Mouse (Mus musculus) T-helper 17 cell (primary cell): ENCODE measurements at regions not wholly inside any gene's neighbourhood (a gene's known extent, or its start where the extent isn't known, plus 50 kb on each side); places are given as distances from the start of the nearest gene placed in this dataset.
"Not testable (repeated sequence)": the region's sequence is repeated elsewhere in the genome, so short reads cannot be mapped to it uniquely, and the experiment has no call there.

ENCODE experiments used
- in situ Hi-C, 2 experiments: fragments of 300-600 bp; cut with MboI, MseI; formaldehyde crosslinking; loops; 1 replicate in 1 of 2; 2 replicates in 1 of 2; pipeline ENCODE4 v1.15.1; 2025; ENCODE audit warnings: high pct_unique_total_duplicates in 2 of 2

- in situ Hi-C loops = no loop called here
Observed at GRCm38 (mm10) chr16:73652976-73653690, 758.5 kb downstream of the Robo2 start.

- in situ Hi-C loops = no loop called here
Observed at GRCm38 (mm10) chr16:73647201-73647782, 764.3 kb downstream of the Robo2 start.

- in situ Hi-C loops = no loop called here
Observed at GRCm38 (mm10) chr16:73613017-73613416, 798.6 kb downstream of the Robo2 start.

- in situ Hi-C loops = no loop called here
Observed at GRCm38 (mm10) chr16:73591421-73591820, 820.2 kb downstream of the Robo2 start.

- in situ Hi-C loops = no loop called here
Observed at GRCm38 (mm10) chr16:73561216-73561615, 850.4 kb downstream of the Robo2 start.

- in situ Hi-C loops = no loop called here
Observed at GRCm38 (mm10) chr16:73556940-73557339, 854.7 kb downstream of the Robo2 start.

DNA sequence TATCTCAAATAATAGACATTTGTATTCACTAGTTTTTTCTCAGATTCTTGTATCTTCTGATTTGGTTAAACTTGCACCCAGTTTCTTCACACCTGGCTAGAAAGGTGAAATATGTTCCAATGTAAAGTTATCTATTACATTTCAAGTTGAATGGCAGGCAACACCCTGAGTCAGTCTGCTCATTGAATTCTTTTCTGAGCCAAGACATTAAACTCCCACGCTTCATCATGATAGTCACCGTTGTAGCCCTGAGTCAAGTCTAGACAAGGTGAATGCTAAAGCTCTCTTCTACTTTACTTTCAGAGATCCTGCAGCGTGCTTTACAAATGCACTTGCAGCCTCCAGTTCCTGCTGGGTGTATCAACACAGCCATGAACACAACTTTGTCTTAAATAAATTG, 868.0 kb downstream of the Robo2 start:
- in situ Hi-C loops = no loop called here

DNA sequence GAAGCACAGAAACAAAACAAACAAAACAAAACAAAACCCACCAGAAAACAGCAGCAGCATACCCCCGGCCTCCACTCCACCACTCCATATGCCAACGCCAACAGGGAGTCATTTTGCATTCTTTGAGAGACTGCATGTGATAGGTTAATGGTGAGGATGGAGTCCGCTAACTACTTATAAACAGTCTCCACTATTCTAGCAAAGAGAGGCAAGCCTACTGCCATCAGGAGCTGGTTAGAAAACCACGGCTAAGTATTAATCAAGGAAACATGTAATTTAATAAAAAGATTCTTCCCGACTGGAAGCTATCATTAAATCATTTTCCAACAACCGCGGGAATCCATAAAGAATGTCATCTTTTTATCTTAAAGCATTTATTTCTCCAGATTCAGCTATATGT, 873.6 kb downstream of the Robo2 start:
- in situ Hi-C loops = no loop called here

- in situ Hi-C loops = no loop called here
Observed at GRCm38 (mm10) chr16:73537541-73537940, 874.1 kb downstream of the Robo2 start.

DNA sequence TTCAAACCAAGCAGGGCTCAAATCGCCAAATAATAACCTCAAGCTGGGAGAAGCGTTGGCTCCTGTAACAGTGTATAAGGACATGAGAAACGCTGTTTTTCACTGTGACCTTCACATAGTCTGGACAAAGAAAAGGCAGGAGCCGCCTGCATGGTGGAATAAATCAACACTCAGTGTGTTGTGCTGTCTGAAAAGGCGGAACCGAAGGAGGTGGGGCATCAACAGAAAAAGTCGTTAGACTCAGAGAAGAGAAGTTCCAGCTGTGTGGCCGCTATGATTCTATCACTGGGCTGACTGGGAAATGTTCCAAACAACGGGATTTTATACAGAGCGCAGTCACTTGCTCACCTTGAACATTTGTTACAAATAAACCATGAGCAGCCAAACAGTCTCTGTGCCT, 881.4 kb downstream of the Robo2 start:
- in situ Hi-C loops = no loop called here

- in situ Hi-C loops = not testable (repeated sequence)
Observed at GRCm38 (mm10) chr16:73522931-73523330, 888.7 kb downstream of the Robo2 start.

DNA sequence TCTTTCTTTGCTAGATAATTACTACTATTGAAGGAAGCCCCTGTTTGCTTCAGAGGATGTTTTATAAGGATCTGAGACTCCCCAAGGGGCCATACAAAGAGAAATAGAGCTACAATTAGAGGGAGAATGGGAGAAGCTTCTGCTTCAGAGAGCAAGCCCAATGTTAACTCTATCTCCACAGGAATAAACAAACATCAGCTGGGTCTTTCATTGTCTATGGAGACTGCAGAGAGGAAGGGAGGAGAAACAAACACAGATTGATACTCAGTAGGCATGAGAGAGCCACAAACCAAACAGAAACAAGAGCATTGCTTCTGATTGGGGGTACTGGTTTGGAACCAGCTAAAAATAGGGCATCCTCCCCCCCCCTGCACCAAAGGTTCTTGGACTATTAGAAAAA, 906.9 kb downstream of the Robo2 start:
- in situ Hi-C loops = loop anchor here in 1 of 2 experiments (10.0 kb wide), 1 partner anchor 400 kb away; no protein-coding TSS in a partner anchor

DNA sequence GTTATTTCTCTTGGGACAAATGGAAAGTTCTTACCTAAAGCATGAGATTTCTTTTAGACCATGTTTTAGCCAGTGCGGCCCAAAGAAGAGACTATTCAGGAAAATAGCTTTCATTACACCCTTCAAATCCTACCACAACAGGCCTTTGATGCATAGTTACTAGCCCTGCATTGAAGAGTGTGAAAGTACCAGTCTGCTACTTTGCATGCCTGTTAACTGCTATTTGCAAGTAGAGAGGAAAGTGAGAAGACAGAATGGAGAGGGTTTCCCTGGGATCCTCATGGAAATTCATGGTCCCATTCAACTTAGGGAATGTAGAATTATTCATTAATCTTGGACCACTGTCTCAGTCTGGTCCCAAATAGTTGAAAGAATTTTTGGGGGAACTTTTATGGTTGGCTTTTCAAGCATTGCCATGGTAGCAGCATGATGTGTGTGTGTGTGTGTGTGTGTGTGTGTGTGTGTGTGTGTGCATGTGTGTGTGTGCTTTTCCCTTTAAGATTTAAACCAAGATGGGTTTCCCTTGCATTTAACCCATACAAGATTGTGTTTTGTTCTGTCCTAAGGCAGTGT, 912.9 kb downstream of the Robo2 start:
- in situ Hi-C loops = no loop called here

DNA sequence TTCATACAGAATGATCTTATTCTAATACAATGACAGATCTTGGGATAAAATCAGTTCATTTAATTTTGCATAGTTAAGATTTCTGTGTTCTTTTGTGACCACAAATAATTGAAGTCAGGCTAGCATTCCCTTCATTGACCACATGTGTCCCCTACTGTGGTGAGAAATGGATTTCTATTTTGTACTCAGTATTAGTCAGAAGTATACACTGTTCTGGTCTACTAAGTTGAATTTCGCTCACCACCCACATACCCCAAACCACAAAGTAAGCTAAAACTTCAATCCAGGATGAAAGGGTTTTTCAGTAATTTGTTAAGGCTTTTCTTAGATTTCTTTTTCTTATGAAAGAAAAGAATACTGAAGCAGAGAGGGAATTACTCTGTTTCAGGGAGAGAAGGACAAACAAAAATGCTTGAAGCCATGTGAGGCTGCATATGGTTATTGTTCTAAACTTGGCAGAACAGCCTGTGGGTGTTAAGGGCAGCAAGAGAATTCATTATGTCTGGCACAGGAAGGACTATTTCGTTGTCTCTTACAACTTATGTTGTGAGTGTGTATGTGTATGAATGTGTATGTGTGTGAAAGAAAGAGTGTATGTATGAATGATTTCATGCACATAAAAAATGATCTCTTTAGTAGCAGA, 928.3 kb downstream of the Robo2 start:
- in situ Hi-C loops = no loop called here

GRCm38 (mm10) chr16:73482176-73482575, 929.4 kb downstream of the Robo2 start:
- in situ Hi-C loops = no loop called here

- in situ Hi-C loops = no loop called here
Observed at GRCm38 (mm10) chr16:73473502-73473901, 938.1 kb downstream of the Robo2 start.

GRCm38 (mm10) chr16:73471547-73471946, 940.1 kb downstream of the Robo2 start:
- in situ Hi-C loops = no loop called here

DNA sequence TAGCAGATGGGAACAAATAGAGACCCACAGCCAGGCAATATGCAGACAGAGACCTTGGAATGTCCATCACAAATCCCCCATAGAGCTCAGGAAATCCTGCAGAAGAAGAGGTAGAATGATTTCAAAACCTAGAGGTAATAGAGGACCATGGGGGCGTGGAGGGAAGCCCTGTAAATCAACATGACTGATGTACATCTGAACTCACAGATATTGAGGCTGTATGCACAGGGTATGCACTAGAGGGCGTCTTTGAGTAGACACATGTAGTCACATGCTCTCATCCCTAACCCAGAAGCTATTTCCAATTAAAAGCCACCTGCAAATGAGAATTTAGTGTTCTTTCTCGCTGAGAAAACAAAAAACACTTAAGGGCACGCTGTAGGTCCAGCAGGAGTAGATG, 941.1 kb downstream of the Robo2 start:
- in situ Hi-C loops = no loop called here

- in situ Hi-C loops = no loop called here
Observed at GRCm38 (mm10) chr16:73466296-73466695, 945.3 kb downstream of the Robo2 start.

DNA sequence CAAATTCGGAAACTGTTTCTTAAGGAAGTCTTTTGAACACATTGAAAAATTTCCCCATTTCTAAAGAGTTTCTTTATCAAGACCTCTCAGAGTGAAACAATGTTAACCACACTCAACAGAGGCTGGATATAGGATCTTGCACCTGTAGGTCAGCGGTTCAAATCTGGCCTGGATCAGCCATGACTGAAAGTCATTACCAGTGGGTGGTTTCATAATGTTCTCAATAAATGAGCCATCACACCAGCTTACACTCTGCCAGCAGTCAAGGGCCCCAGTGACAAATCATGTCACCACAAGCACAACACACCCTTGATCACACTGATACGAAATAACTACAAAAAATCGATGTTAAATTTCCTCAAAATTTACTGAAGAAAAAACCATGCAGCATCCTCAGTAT, 949.1 kb downstream of the Robo2 start:
- in situ Hi-C loops = no loop called here

DNA sequence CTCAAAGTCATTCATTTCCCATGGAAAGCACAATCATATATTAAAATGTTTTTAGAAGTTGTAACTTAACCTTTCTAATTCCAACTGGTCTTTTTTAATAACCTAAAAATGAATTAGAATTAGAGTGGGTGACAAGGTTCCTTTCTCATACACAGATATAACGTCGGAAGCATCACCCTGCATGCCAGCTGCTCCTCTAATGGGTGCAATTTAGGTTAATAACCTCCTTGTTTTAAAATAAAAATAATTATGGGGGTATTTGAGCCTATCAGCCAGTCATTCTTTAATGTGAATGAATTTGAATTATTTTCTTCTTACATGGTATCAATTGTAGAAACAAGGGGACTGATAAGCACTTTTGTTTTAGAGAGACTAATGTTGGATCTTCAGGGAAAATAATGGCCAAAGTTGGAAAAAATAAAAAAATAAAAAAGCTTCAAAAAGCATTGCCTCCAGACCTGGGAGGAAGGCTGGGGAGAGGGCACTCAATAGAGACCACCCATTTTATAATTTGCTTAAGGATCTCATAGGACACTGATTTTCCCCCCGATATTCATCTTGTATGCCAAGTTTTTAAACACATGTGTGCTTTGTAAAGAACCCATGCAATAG, 960.9 kb downstream of the Robo2 start:
- in situ Hi-C loops = no loop called here

DNA sequence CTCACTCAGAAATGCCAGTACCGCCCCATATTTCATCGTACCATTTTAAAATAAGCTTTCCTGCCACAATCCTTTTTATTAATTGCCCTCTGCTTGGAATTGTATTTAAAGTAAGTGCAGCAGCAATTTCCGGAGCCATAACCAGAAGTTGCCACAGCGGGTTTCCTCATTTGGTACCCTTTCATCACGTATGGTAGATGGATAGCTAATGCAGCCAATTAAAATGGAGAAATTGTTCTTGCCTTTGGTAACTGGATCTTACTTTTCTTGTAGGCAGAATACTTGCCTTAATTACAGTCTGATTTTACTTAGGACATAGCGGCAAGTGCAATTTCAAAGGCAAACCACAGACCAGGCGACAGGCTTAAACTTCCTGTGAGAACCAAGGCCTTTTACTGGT, 961.8 kb downstream of the Robo2 start:
- in situ Hi-C loops = no loop called here
